Mouse (Mus musculus): ENCODE measurements around the gene Ccm2l. TPM values are rescaled to one million over a fixed set of nuclear protein-coding genes. Genes with fewer than 3 reads are reported as not detected.

Ccm2l gene
- polyA plus RNA-seq, 1 experiment from 2014 or later, result 1.0 TPM

DNA sequence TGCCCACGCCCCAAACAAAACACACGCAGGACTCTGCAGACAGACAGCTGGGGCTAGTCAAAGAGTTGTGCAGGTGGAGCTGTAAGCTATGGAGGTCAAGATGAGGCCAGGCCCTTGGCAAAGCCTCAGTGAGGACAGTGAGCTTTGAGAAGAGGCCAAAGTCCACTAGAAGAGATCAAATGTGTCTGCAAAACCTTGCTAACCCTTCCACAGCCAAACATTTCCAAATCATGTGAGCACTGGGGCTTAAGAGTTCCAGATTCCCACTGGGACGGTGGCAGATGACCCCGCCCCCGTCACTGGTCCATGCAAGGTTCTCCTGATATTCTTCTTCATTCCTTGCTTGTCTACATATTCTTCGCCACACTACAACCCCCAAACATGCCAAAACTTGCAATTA lies 16.1 kb downstream of the Ccm2l start:
- no peaks in the 10 kb centered on the region for H3K27me3 ChIP-seq (ENCODE audit: control insufficient read depth, insufficient read depth, low read length)
- no peak overlapping the region for H3K4me2 ChIP-seq (ENCODE audit: low read depth, low read length)
- no peak overlapping the region for H3K4me3 ChIP-seq (replicated peaks; ENCODE audit: low read length)
- H3K4me1 ChIP-seq (ENCODE audit: control insufficient read depth, insufficient read depth, low read length), result no peaks in the 10 kb centered on the region
- WGBS, result 73% methylated on average over 6 of the region's 6 CpGs
- no peak overlapping the region for H3K27ac ChIP-seq (ENCODE audit: low read length)
- ATAC-seq (ENCODE audit: insufficient read depth, low FRiP score), result no peak
- no peaks in the 10 kb centered on the region for H3K9me3 ChIP-seq (replicated peaks; ENCODE audit: control insufficient read depth, low read length)
- H3K36me3 ChIP-seq (ENCODE audit: control insufficient read depth, insufficient read depth, low read length), result no peaks in the 10 kb centered on the region
- no peak overlapping the region for H3K9ac ChIP-seq (ENCODE audit: low read length)

DNA sequence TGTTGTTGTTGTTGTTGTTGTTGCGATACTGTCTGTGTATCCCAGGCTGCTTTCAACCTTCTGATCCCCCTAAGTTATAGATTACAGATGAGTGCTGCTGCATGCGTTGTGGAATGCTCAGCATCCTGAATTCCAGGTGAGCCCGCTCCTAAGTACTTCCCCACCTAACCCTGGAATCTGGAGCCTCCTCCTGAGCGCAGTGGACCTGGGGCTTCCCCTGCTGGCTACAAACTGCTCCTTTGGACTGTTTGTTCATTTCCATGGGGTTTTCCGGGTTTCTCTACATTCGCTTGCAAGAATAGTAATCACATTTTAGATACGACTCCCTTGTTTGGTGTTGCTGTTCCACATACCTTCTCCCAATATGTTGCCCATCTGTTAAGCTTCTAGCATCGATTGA lies 17.5 kb downstream of the Ccm2l start:
- no peak overlapping the region for H3K4me3 ChIP-seq (replicated peaks; ENCODE audit: low read length)
- ATAC-seq (ENCODE audit: insufficient read depth, low FRiP score), result no peak
- no peak overlapping the region for H3K9ac ChIP-seq (ENCODE audit: low read length)
- 76% methylated on average over 8 of the region's 8 CpGs for WGBS
- H3K9me3 ChIP-seq (replicated peaks; ENCODE audit: control insufficient read depth, low read length), result no peaks in the 10 kb centered on the region
- no peak overlapping the region for H3K4me2 ChIP-seq (ENCODE audit: low read depth, low read length)
- no peaks in the 10 kb centered on the region for H3K27me3 ChIP-seq (ENCODE audit: control insufficient read depth, insufficient read depth, low read length)
- no peaks in the 10 kb centered on the region for H3K36me3 ChIP-seq (ENCODE audit: control insufficient read depth, insufficient read depth, low read length)
- no peaks in the 10 kb centered on the region for H3K4me1 ChIP-seq (ENCODE audit: control insufficient read depth, insufficient read depth, low read length)
- no peak overlapping the region for H3K27ac ChIP-seq (ENCODE audit: low read length)

DNA sequence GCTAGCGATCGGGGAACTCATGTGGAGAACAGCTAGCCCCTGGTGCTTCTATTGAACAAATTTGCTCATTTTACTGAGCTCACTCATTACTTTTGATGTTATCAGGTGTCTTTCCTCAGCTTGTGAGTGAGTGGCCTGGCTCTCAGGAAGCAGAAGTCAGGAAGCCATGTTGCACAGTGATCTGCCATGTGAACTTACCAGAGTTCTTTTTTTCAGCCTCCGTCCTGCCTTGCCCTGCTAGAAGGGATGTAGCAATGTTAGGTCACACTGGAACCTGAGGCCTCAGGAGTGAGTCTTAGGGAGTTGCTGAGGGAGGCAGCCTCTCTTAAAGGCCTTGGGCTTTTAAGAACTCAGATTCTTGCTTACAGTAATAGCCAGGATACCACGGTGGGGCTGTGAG lies 18.1 kb downstream of the Ccm2l start:
- Histone ChIP-seq H3K27ac (ENCODE audit: low read length) (no peak overlapping the region), H3K4me3 (replicated peaks; ENCODE audit: low read length) (no peak overlapping the region), H3K9ac (ENCODE audit: low read length) (no peak overlapping the region), H3K4me2 (ENCODE audit: low read depth, low read length) (no peak overlapping the region), H3K4me1 (ENCODE audit: control insufficient read depth, insufficient read depth, low read length) (no peaks in the 10 kb centered on the region), H3K36me3 (ENCODE audit: control insufficient read depth, insufficient read depth, low read length) (no peaks in the 10 kb centered on the region), H3K27me3 (ENCODE audit: control insufficient read depth, insufficient read depth, low read length) (no peaks in the 10 kb centered on the region), H3K9me3 (replicated peaks; ENCODE audit: control insufficient read depth, low read length) (no peaks in the 10 kb centered on the region)
- no peak for ATAC-seq (ENCODE audit: insufficient read depth, low FRiP score)
- 67% methylated on average over 4 of the region's 4 CpGs for WGBS

DNA sequence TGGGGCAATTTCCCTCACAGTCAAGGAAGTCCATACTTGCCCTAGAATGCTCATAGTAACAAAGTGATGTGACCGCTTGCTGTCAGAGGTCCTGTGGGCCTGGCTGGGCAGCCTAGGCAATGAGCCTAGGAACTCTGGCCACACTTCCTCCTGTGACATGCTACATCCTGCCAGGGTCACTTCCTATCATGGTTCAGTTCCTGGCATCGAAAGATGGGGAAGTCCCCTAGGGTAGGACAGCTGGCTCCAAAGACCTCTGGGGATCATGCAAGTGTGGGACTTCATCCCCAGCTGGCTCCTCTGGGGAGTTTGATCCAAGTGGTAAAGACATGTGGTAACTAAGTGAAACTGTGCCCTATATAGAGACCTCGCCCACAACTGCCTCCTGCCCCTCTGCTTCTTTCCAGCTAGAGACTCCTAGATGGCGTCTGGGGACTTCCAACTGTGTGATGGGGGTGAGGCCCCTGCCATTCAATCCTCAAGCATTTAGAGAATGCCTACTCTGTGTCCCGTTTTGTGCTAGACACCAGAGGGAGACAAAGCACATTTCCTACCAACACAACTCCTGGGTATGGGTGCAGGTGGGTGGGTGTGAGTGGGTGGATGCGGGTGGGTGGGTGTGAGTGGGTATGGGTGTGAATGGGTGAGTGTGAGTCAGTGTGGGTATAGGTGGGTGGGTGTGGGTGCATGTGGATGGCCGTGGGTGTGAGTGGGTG lies 18.7 kb downstream of the Ccm2l start:
- Histone ChIP-seq H3K9me3 (replicated peaks; ENCODE audit: control insufficient read depth, low read length) (no peaks in the 10 kb centered on the region), H3K36me3 (ENCODE audit: control insufficient read depth, insufficient read depth, low read length) (no peaks in the 10 kb centered on the region), H3K4me3 (replicated peaks; ENCODE audit: low read length) (no peak overlapping the region), H3K27me3 (ENCODE audit: control insufficient read depth, insufficient read depth, low read length) (no peaks in the 10 kb centered on the region), H3K9ac (ENCODE audit: low read length) (no peak overlapping the region), H3K4me1 (ENCODE audit: control insufficient read depth, insufficient read depth, low read length) (no peaks in the 10 kb centered on the region), H3K4me2 (ENCODE audit: low read depth, low read length) (no peak overlapping the region), H3K27ac (ENCODE audit: low read length) (no peak overlapping the region)
- ATAC-seq (ENCODE audit: insufficient read depth, low FRiP score), result 0 out of 2 replicates have a peak, but pooled peaks have one; percentile 37
- 58% methylated on average over 7 of the region's 7 CpGs for WGBS

DNA sequence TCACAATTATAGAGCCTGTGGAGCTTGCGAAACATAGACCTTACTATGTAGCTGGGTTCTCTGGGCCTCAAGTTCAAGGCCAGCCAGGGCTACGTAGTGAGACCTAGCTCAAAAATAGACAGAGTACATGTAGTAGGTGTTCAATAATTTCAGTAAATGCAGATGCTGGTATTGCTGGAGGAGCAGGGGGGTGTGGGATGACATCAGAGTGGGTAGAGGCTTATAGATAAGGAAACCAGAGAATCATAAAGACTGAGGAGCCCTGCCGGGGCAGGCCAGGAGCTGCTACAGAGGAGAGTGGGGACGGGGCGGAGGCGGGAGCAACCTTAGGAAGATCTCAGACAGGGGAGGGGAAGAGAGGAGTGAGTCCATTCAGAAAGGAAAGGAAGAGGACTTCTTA lies 19.8 kb downstream of the Ccm2l start:
- Histone ChIP-seq H3K9me3 (replicated peaks; ENCODE audit: control insufficient read depth, low read length) (no peaks in the 10 kb centered on the region), H3K27ac (ENCODE audit: low read length) (no peak overlapping the region), H3K4me3 (replicated peaks; ENCODE audit: low read length) (no peak overlapping the region), H3K4me1 (ENCODE audit: control insufficient read depth, insufficient read depth, low read length) (no peaks in the 10 kb centered on the region), H3K36me3 (ENCODE audit: control insufficient read depth, insufficient read depth, low read length) (no peaks in the 10 kb centered on the region), H3K9ac (ENCODE audit: low read length) (no peak overlapping the region), H3K27me3 (ENCODE audit: control insufficient read depth, insufficient read depth, low read length) (no peaks in the 10 kb centered on the region), H3K4me2 (ENCODE audit: low read depth, low read length) (no peak overlapping the region)
- WGBS, result 84% methylated on average over 6 of the region's 6 CpGs
- ATAC-seq (ENCODE audit: insufficient read depth, low FRiP score), result no peak

DNA sequence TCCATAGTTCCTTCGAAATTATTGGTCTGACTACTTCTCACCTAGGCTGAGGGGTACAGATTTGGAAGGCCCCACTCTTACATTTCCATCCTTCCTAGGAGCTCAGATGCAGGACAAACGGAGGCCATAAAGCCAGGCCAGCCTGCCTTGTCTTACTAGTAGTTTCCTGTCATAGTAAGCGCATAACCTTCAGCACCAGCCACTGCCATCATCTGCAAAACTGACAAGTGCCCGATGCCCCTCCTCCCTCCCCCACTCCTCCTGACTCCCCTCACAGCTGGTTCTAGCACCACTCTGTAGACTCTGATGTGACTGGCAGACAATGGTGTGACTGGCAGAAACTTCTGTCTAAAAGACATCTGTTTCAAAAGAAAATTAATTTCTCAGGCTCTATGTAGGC lies 20.4 kb downstream of the Ccm2l start:
- Histone ChIP-seq H3K4me2 (ENCODE audit: low read depth, low read length) (no peak overlapping the region), H3K9me3 (replicated peaks; ENCODE audit: control insufficient read depth, low read length) (no peaks in the 10 kb centered on the region), H3K36me3 (ENCODE audit: control insufficient read depth, insufficient read depth, low read length) (no peaks in the 10 kb centered on the region), H3K4me3 (replicated peaks; ENCODE audit: low read length) (no peak overlapping the region), H3K9ac (ENCODE audit: low read length) (no peak overlapping the region), H3K27me3 (ENCODE audit: control insufficient read depth, insufficient read depth, low read length) (no peaks in the 10 kb centered on the region), H3K27ac (ENCODE audit: low read length) (no peak overlapping the region), H3K4me1 (ENCODE audit: control insufficient read depth, insufficient read depth, low read length) (no peaks in the 10 kb centered on the region)
- no peak for ATAC-seq (ENCODE audit: insufficient read depth, low FRiP score)
- WGBS, result 81% methylated on average over 4 of the region's 4 CpGs

DNA sequence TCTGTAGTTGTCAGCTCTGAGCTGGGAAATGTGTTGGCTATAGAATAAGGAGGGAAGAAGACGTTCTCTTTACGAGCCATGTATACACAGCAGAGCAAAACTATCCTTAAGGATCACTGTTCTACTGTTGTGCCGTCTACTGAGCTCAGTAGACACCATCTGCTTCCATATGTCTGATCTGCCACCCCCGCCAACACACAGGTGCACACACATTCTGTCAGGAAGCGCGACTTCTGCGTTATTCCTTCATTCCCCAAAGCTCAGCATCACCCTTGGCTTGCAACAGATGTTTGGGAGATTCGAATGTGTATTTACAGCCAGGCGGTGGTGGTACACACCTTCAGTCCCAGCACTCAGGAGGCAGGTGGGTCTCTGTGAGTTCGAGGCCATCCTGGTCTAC lies 21.3 kb downstream of the Ccm2l start:
- Histone ChIP-seq H3K4me1 (ENCODE audit: control insufficient read depth, insufficient read depth, low read length) (no peaks in the 10 kb centered on the region), H3K36me3 (ENCODE audit: control insufficient read depth, insufficient read depth, low read length) (no peaks in the 10 kb centered on the region), H3K27ac (ENCODE audit: low read length) (no peak overlapping the region), H3K27me3 (ENCODE audit: control insufficient read depth, insufficient read depth, low read length) (no peaks in the 10 kb centered on the region), H3K4me3 (replicated peaks; ENCODE audit: low read length) (no peak overlapping the region), H3K9ac (ENCODE audit: low read length) (no peak overlapping the region), H3K4me2 (ENCODE audit: low read depth, low read length) (no peak overlapping the region), H3K9me3 (replicated peaks; ENCODE audit: control insufficient read depth, low read length) (no peaks in the 10 kb centered on the region)
- WGBS, result 84% methylated on average over 10 of the region's 10 CpGs
- ATAC-seq (ENCODE audit: insufficient read depth, low FRiP score), result no peak

DNA sequence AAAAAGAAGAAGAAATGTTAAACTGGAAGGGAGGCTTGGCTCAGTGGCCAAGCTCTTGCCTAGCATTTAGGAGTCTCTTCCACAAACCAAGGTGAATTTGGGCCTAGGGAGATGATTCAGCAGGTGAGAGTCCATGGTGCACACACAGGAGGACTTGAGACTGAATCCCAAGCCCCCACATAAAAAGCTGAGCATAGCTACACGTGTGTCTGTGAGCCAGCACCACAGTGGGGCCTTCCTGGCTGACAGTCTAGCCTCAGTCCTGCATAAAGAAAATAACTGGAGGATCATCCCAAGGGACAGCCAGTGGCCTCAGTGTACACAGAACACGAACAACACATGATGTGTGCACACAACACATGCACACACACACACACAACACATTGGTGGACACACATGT lies 23.6 kb downstream of the Ccm2l start:
- Histone ChIP-seq H3K4me3 (replicated peaks; ENCODE audit: low read length) (no peak overlapping the region), H3K9me3 (replicated peaks; ENCODE audit: control insufficient read depth, low read length) (no peaks in the 10 kb centered on the region), H3K9ac (ENCODE audit: low read length) (no peak overlapping the region), H3K27ac (ENCODE audit: low read length) (no peak overlapping the region), H3K36me3 (ENCODE audit: control insufficient read depth, insufficient read depth, low read length) (no peaks in the 10 kb centered on the region), H3K4me1 (ENCODE audit: control insufficient read depth, insufficient read depth, low read length) (no peaks in the 10 kb centered on the region), H3K4me2 (ENCODE audit: low read depth, low read length) (no peak overlapping the region), H3K27me3 (ENCODE audit: control insufficient read depth, insufficient read depth, low read length) (no peaks in the 10 kb centered on the region)
- 57% methylated on average over 2 of the region's 2 CpGs for WGBS
- no peak for ATAC-seq (ENCODE audit: insufficient read depth, low FRiP score)

DNA sequence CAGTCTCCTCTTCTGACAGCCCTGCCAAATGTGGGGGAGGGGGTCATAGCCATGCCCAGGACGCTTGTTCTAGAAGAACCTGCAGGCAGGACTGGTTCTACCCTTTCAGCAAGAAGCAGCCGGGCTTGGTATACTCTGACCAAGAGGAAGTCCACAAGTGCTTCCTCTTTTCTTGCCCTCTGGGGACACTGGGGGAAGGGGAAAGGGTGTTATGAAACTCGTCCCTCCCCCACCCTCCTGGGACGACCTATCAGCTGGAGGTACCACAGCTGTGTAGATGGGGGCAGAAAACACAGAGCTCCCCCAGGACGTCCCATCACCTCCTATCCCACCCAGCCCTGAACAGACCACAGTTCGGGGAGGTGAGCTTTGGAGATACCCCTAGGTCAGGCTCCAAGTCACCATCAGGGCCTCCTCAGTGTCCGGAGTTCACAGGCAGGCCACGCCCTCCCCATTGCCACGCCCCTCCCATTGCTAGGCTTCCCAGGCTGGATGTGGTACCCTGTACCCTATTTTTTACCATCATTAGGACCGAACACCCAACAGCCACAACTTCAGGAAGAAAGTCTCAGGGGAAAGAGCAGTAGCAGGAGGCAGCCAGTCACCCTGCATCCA lies 24.9 kb downstream of the Ccm2l start:
- 30% methylated on average over 10 of the region's 10 CpGs for WGBS
- Histone ChIP-seq H3K36me3 (ENCODE audit: control insufficient read depth, insufficient read depth, low read length) (no peaks in the 10 kb centered on the region), H3K4me2 (ENCODE audit: low read depth, low read length) (no peak overlapping the region), H3K9me3 (replicated peaks; ENCODE audit: control insufficient read depth, low read length) (no peaks in the 10 kb centered on the region), H3K9ac (ENCODE audit: low read length) (no peak overlapping the region), H3K27me3 (ENCODE audit: control insufficient read depth, insufficient read depth, low read length) (no peaks in the 10 kb centered on the region), H3K27ac (ENCODE audit: low read length) (no peak overlapping the region), H3K4me1 (ENCODE audit: control insufficient read depth, insufficient read depth, low read length) (no peaks in the 10 kb centered on the region), H3K4me3 (replicated peaks; ENCODE audit: low read length) (no peak overlapping the region)
- ATAC-seq (ENCODE audit: insufficient read depth, low FRiP score), result no peak
